Mouse (Mus musculus) heart, embryonic 15.5 days (tissue): ENCODE measurements around the gene Mterf4. TPM values are rescaled to one million over a fixed set of nuclear protein-coding genes. Genes with fewer than 3 reads are reported as not detected.

Experiments
- ATAC-seq: fragments of 200-750 bp; cut with Nextera tagmentation; replicated peaks from 2 replicates; pipeline ENCODE4 v1.8.0; 2017; ENCODE audit warnings: low read depth, moderate TSS enrichment; ENCODE audit not compliant: insufficient number of reproducible peaks, insufficient read depth, low FRiP score
- H3K27ac ChIP-seq: fragments of 300-500 bp; sonication (generic); 2 replicates; pipeline ENCODE4 v1.5.1; 2015; ENCODE audit warnings: mild to moderate bottlenecking, inconsistent platforms
- H3K27me3 ChIP-seq: fragments of 300-500 bp; sonication (generic); 2 replicates; pipeline ENCODE4 v1.6.1; 2015; ENCODE audit warnings: inconsistent platforms
- H3K36me3 ChIP-seq: fragments of 300-500 bp; sonication (generic); 2 replicates; pipeline ENCODE4 v1.6.1; 2015; ENCODE audit warnings: mild to moderate bottlenecking, inconsistent platforms
- H3K4me1 ChIP-seq: fragments of 300-500 bp; sonication (generic); replicated peaks from 2 replicates; pipeline ENCODE4 v1.6.1; 2015; ENCODE audit warnings: inconsistent platforms
- H3K4me2 ChIP-seq: fragments of 300-500 bp; sonication (generic); 2 replicates; pipeline ENCODE4 v1.6.1; 2015; ENCODE audit warnings: inconsistent platforms, mild to moderate bottlenecking, moderate library complexity
- H3K4me3 ChIP-seq: fragments of 300-500 bp; sonication (generic); 2 replicates; pipeline ENCODE4 v1.5.1; 2015; ENCODE audit warnings: mild to moderate bottlenecking, inconsistent platforms
- H3K9ac ChIP-seq: fragments of 300-500 bp; sonication (generic); 2 replicates; pipeline ENCODE4 v1.6.1; 2015; ENCODE audit warnings: mild to moderate bottlenecking, inconsistent platforms
- H3K9me3 ChIP-seq: fragments of 300-500 bp; sonication (generic); replicated peaks from 2 replicates; pipeline ENCODE4 v1.6.1; 2016; ENCODE audit warnings: inconsistent platforms
- WGBS: fragments of 180-500 bp; shearing (Covaris S2); methylation state at CpG from one replicate; pipeline ENCODE4 v1.1.7; 2015; ENCODE audit warnings: mixed read lengths; 5-methylcytosine and 5-hydroxymethylcytosine counted together
- microRNA-seq: library from miRNA; unstranded; fragments of <30 nt; microRNA quantifications from one replicate; pipeline ENCODE4, GENCODE M21; 2016
- polyA plus RNA-seq: library from polyadenylated mRNA; unstranded; fragments of >200 nt; fragmentation: Nextera tagmentation; extraction: Ambion mirVana; gene quantifications from 2 replicates; pipeline ENCODE4 v1.2.1, GENCODE M21; 2015

The Mterf4 gene
- polyA plus RNA-seq, 1 experiment from 2014 or later, result 19.2 TPM

- Histone ChIP-seq H3K4me2 (no peak overlapping the region), H3K4me3 (no peak overlapping the region), H3K27ac (no peak overlapping the region), H3K27me3 (no peaks in the 10 kb centered on the region), H3K9me3 (no peaks in the 10 kb centered on the region), H3K36me3 (no peaks in the 10 kb centered on the region), H3K9ac (no peak overlapping the region), H3K4me1 (no peaks in the 10 kb centered on the region)
- WGBS, result 67% methylated on average over 1 of the region's 1 CpGs
- ATAC-seq, result no peak
These were observed 48.2 kb downstream of the Mterf4 start for GRCm38 (mm10) chr1:93257560-93257959.

GRCm38 (mm10) chr1:93255761-93256160, 50.0 kb downstream of the Mterf4 start:
- WGBS, result 85% methylated on average over 7 of the region's 7 CpGs
- no peak overlapping the region for H3K4me2 ChIP-seq

GRCm38 (mm10) chr1:93252586-93252985, 53.1 kb downstream of the Mterf4 start:
- Histone ChIP-seq H3K27ac (no peak overlapping the region), H3K9me3 (no peaks in the 10 kb centered on the region), H3K9ac (no peak overlapping the region), H3K4me3 (no peak overlapping the region), H3K4me2 (no peak overlapping the region), H3K4me1 (no peaks in the 10 kb centered on the region), H3K27me3 (no peaks in the 10 kb centered on the region), H3K36me3 (no peaks in the 10 kb centered on the region)
- no peak for ATAC-seq
- WGBS, result 47% methylated on average over 2 of the region's 2 CpGs

More at GRCm38 (mm10) chr1:93255761-93256160, 50.0 kb downstream of the Mterf4 start:
- ATAC-seq, result no peak
- H3K4me3 ChIP-seq, result no peak overlapping the region
- H3K9ac ChIP-seq, result no peak overlapping the region
- no peak overlapping the region for H3K27ac ChIP-seq
- no peaks in the 10 kb centered on the region for H3K9me3 ChIP-seq
- H3K27me3 ChIP-seq, result no peaks in the 10 kb centered on the region
- no peaks in the 10 kb centered on the region for H3K4me1 ChIP-seq
- H3K36me3 ChIP-seq, result no peaks in the 10 kb centered on the region

Small RNA genes within 50 kb of the gene (microRNA-seq; reads per million reads assigned to microRNA genes)
- not detected for gene Mir6345
- gene Mir6901, result not detected
- not detected for gene Mir6902

Other genes with a start within 250 kb of the Mterf4 start
- 10.2 and 13.8 TPM in 2 replicates for gene Kif1a, start 204.0 kb downstream of the Mterf4 start, polyA plus RNA-seq
- 0.14 TPM in 1 of 2 replicates, not detected in the other for gene Agxt, start 170.7 kb downstream of the Mterf4 start, polyA plus RNA-seq
- gene 2310007B03Rik, start 145.0 kb downstream of the Mterf4 start, polyA plus RNA-seq, result 0.38 and 1.2 TPM in 2 replicates
- 0.26 and 0.55 TPM in 2 replicates for gene Crocc2, start 137.2 kb downstream of the Mterf4 start, polyA plus RNA-seq
- gene Sned1, start 70.1 kb downstream of the Mterf4 start, polyA plus RNA-seq, result 3.0 and 7.8 TPM in 2 replicates
- 41.1 and 46.2 TPM in 2 replicates for gene Ppp1r7, start 36.9 kb upstream of the Mterf4 start, polyA plus RNA-seq
- 5.4 and 7.7 TPM in 2 replicates for gene Pask, start 37.6 kb upstream of the Mterf4 start, polyA plus RNA-seq
- gene Ano7, start 68.0 kb upstream of the Mterf4 start, polyA plus RNA-seq, result 0.16 and 0.33 TPM in 2 replicates
- gene Hdlbp, start 172.9 kb upstream of the Mterf4 start, polyA plus RNA-seq, result 124 and 140 TPM in 2 replicates
- gene Farp2, start 206.2 kb upstream of the Mterf4 start, polyA plus RNA-seq, result 4.1 and 4.8 TPM in 2 replicates